Comparison of ENCODE assay signal across 9 mouse cellular contexts in the genomic region with DNA sequence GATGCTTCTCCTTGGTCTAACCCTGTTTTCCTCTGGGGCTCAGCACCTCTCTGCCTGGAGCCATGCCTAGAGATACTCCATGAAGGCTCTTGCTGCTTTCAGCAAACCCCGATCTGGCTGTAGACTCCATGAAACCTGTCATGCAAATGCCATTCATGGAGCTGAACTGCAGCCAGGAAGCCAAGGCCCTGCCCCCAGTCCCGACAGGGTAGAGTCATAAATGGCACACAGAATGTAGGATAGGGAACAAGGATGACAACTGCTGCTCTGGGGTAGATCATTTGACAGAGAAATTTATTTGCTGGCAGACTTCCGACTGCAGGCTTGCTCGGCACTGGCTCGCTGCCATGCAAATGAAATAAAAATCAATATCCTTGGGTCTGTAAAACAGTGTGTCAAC.
DNase-seq lines count a peak whose midpoint lies in the region; ATAC-seq lines count a peak whose summit lies in the region.
"Had no signal": no experiment of that assay in that cellular context is flagged by ENCODE, and none has a peak within 500 bp of the region (broad histone marks: within the 10 kb centered on the region; RNA-seq: fewer than 3 reads in every experiment).

No protein-coding gene starts in this region.

- 0 out of 2 replicates have a peak overlapping the region, but pooled peaks have one; percentile 25 for H3K27ac ChIP-seq in forebrain, embryonic 11.5 days (ENCODE audit: low read depth, low read length)
- H3K27ac ChIP-seq in kidney, embryonic 14.5 days (ENCODE audit: low read depth, low read length): peak overlapping the region; percentile 15; the same call in 1 of the 2 replicates
- H3K27ac ChIP-seq: liver, embryonic 15.5 days had no signal

- no peaks in the 10 kb centered on the region for H3K9me3 ChIP-seq in forebrain, embryonic 11.5 days (ENCODE audit: control insufficient read depth, low read length)
- H3K9me3 ChIP-seq in kidney, embryonic 14.5 days (ENCODE audit: control insufficient read depth, low read length): no peaks in the 10 kb centered on the region
- H3K9me3 ChIP-seq: liver, embryonic 15.5 days had no signal

- peak; percentile 30 to 35 for DNase-seq in heart, adult 18-20 months
- DNase-seq in heart, postnatal 25 days (ENCODE audit: low spot score): no peak
- peak; percentile 59 for DNase-seq in adrenal gland, adult 8-10 months
- DNase-seq in forebrain, embryonic 11.5 days (ENCODE audit: low spot score): no peak
- DNase-seq in lung, postnatal 36 days: peak; percentile 34
- DNase-seq in thymus, postnatal 0 days (ENCODE audit: low spot score): no peak
- DNase-seq in testis, postnatal 14 days (ENCODE audit: low spot score): no peak

- no peaks in the 10 kb centered on the region for H3K27me3 ChIP-seq in forebrain, embryonic 11.5 days (ENCODE audit: control insufficient read depth, insufficient read depth, low read length)
- H3K27me3 ChIP-seq in kidney, embryonic 14.5 days (ENCODE audit: control insufficient read depth, insufficient read depth, low read length): no peaks in the 10 kb centered on the region

- H3K9ac ChIP-seq in forebrain, embryonic 11.5 days (ENCODE audit: low read length): no peak overlapping the region
- no peak overlapping the region for H3K9ac ChIP-seq in kidney, embryonic 14.5 days (ENCODE audit: low read depth, low read length)
- H3K9ac ChIP-seq: liver, embryonic 15.5 days had no signal

- H3K36me3 ChIP-seq in forebrain, embryonic 11.5 days (ENCODE audit: control insufficient read depth, insufficient read depth, low read length): no peaks in the 10 kb centered on the region
- peaks cover 26% of the 10 kb centered on the region for H3K36me3 ChIP-seq in kidney, embryonic 14.5 days (ENCODE audit: control insufficient read depth, insufficient read depth, low read length)
- H3K36me3 ChIP-seq: liver, embryonic 15.5 days had no signal

- no peak for ATAC-seq in forebrain, embryonic 11.5 days (replicated peaks; ENCODE audit: low FRiP score)
- ATAC-seq in kidney, embryonic 14.5 days (ENCODE audit: low FRiP score, low TSS enrichment): no peak

- intact Hi-C loops in heart, postnatal 25 days (cut with DNase I): no loop called here

- H3K4me1 ChIP-seq in forebrain, embryonic 11.5 days (replicated peaks; ENCODE audit: control insufficient read depth, insufficient read depth, low read length): peaks cover 21% of the 10 kb centered on the region
- H3K4me1 ChIP-seq in kidney, embryonic 14.5 days (ENCODE audit: control insufficient read depth, insufficient read depth, low read length): peaks cover 28% of the 10 kb centered on the region

- no peak overlapping the region for H3K4me2 ChIP-seq in forebrain, embryonic 11.5 days (ENCODE audit: low read depth, low read length, severe bottlenecking)
- no peak overlapping the region for H3K4me2 ChIP-seq in kidney, embryonic 14.5 days (replicated peaks; ENCODE audit: low read depth, low read length)
- H3K4me2 ChIP-seq: liver, embryonic 15.5 days had no signal

- H3K4me3 ChIP-seq in forebrain, embryonic 11.5 days (ENCODE audit: low read depth, low read length): no peak overlapping the region
- no peak overlapping the region for H3K4me3 ChIP-seq in kidney, embryonic 14.5 days (ENCODE audit: low read length)
- H3K4me3 ChIP-seq: liver, embryonic 15.5 days had no signal

- 66% methylated on average over 5 of the region's 5 CpGs for WGBS in forebrain, embryonic 11.5 days
- 39% methylated on average over 5 of the region's 5 CpGs for WGBS in kidney, embryonic 14.5 days

Comparison
In these comparisons a context has a peak if more than half of its experiments do, and no peak if none do; other contexts are left out.
1. DNase-seq: peak in heart, adult 18-20 months (2 of 2), adrenal gland, adult 8-10 months (single experiment) and lung, postnatal 36 days (single experiment); none in heart, postnatal 25 days (single experiment), forebrain, embryonic 11.5 days (single experiment), thymus, postnatal 0 days (single experiment) and testis, postnatal 14 days (single experiment).